Comparison of ENCODE assay signal across 8 mouse cellular contexts in the genomic region with DNA sequence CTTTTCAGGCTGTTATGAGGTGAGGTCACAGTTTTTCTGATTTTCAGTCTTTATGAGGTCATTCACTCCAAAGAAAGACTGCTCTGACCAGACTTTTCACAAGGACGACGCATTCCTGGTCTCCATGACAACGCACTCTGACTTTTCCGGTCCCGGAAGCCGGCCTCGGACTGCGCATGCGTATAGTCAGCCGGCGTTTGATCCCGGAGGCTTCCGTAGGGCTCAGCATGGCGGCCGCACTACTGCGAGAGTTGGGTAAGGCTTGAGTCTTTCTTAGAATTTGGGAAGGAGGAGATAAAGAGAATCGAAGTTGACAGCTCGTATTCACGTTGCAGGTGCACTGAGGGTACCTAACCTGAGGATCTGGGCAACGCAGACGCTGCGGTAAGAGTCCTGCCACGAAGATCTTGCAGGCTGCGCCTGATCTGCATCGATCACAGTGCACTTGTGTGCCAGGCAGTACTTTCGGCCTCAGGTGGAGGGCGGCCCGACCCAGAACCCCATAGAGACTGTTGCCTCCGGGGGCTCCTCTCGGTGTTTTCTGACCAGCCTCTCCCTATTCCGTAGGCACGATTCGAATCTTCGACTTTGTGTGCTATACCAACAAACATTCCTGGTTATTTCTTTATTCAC. TPM values are rescaled to one million over a fixed set of nuclear protein-coding genes. Genes with fewer than 3 reads are reported as not detected.
A peak's percentile ranks its signal among the peaks of the same experiment; 100 is the strongest.
DNase-seq lines count a peak whose midpoint lies in the region; ATAC-seq and TF ChIP-seq lines count a peak whose summit lies in the region.

Gene Mrpl22, plus strand, starts transcription at position 203 of the 633 bp plus-strand sequence.

- peak; percentile 71 for ATAC-seq in forebrain, embryonic 15.5 days (replicated peaks)
- peak; percentile 81 for ATAC-seq in neutrophil, adult 5-6 weeks (ENCODE audit: extremely low read depth, insufficient number of reproducible peaks, low FRiP score, poor library complexity, severe bottlenecking)

- TF ChIP-seq POLR2A in lung, adult 2 months (IDR thresholded peaks at IDR 0.05; ENCODE audit: borderline replicate concordance, extremely low read depth, low read depth, low read length) = peak; percentile 71; the same call in 1 of the 2 replicates

- no peak for TF ChIP-seq CTCF in lung, adult 2 months (IDR thresholded peaks at IDR 0.05; ENCODE audit: insufficient read depth, low read length)

- peaks cover 18% of the 10 kb centered on the region for H3K36me3 ChIP-seq in ES-E14 (ENCODE audit: control insufficient read depth, insufficient read depth, low read length, poor library complexity, severe bottlenecking)
- peaks cover 23% of the 10 kb centered on the region for H3K36me3 ChIP-seq in forebrain, embryonic 15.5 days

- no peaks in the 10 kb centered on the region for H3K9me3 ChIP-seq in ES-E14 (ENCODE audit: control insufficient read depth, insufficient read depth, low read depth, low read length)
- no peaks in the 10 kb centered on the region for H3K9me3 ChIP-seq in forebrain, embryonic 15.5 days

- in situ Hi-C loops in ES-E14 (cut with MboI; ENCODE audit: low sequenced_read_pairs in 2 of 2, unreplicated experiment in 2 of 2) = no loop called here

- H3K4me1 ChIP-seq in ES-E14 (ENCODE audit: control insufficient read depth in 2 of 2, insufficient read depth in 2 of 2, low read length in 2 of 2, poor library complexity in 1 of 2) = 0 out of 4 replicates have a peak, but pooled peaks cover 2 to 3% of the 10 kb centered on the region in 2 experiments
- H3K4me1 ChIP-seq in forebrain, embryonic 15.5 days = peaks cover 22% of the 10 kb centered on the region
- peaks cover 6% of the 10 kb centered on the region; the same call in 1 of the 2 replicates for H3K4me1 ChIP-seq in lung, adult 2 months (ENCODE audit: control insufficient read depth, insufficient read depth, low read length)

- intact Hi-C loops in heart, postnatal 25 days (cut with DNase I) = no loop called here

- H3K4me2 ChIP-seq in forebrain, embryonic 15.5 days (replicated peaks) = peak within 1 kb of the TSS; percentile 68

- peak; percentile 99 for DNase-seq in ES-E14 (ENCODE audit: low read depth, low spot score)
- DNase-seq in cerebellum, adult 11-12 months = peak; percentile 92
- DNase-seq in heart, postnatal 25 days (ENCODE audit: low spot score) = peak; percentile 87
- peak; percentile 90 to 97 for DNase-seq in layer of hippocampus, adult 18-20 months (ENCODE audit: low spot score in 2 of 2)
- peak; percentile 92 for DNase-seq in lung, adult 2 months
- peak; percentile 89 to 92 for DNase-seq in thymus, adult 18-20 months

- H3K4me3 ChIP-seq in ES-E14 (ENCODE audit: insufficient read depth in 1 of 2, low read depth in 1 of 2, low read length in 2 of 2, poor library complexity in 1 of 2, severe bottlenecking in 1 of 2) = peak within 1 kb of the TSS; percentile 86 to 92
- H3K4me3 ChIP-seq in forebrain, embryonic 15.5 days = peak within 1 kb of the TSS; percentile 55
- peak within 1 kb of the TSS; percentile 99 for H3K4me3 ChIP-seq in lung, adult 2 months (replicated peaks; ENCODE audit: extremely low read depth, low read depth, low read length)

- H3K27me3 ChIP-seq in forebrain, embryonic 15.5 days = no peaks in the 10 kb centered on the region

- under 1% methylated on average over 34 of the region's 34 CpGs for WGBS in forebrain, embryonic 15.5 days
- WGBS in lung, adult 2 months = under 1% methylated on average over 34 of the region's 34 CpGs

- H3K27ac ChIP-seq in ES-E14 (ENCODE audit: insufficient read depth, low read depth, low read length, poor library complexity, severe bottlenecking) = no peak within 1 kb of the TSS; the same call in 1 of the 2 replicates
- H3K27ac ChIP-seq in forebrain, embryonic 15.5 days (replicated peaks) = 0 out of 2 replicates have a peak within 1 kb of the TSS, but pooled peaks have one; percentile 1

- H3K9ac ChIP-seq in ES-E14 (ENCODE audit: insufficient read depth, low read depth, low read length, poor library complexity, severe bottlenecking) = peak within 1 kb of the TSS; percentile 97
- H3K9ac ChIP-seq in forebrain, embryonic 15.5 days (replicated peaks) = peak within 1 kb of the TSS; percentile 52

TF ChIP-seq in ES-E14, 5 proteins besides CTCF, POLR2A, EP300 and RAD21:
- TF ChIP-seq MAFK (IDR thresholded peaks at IDR 0.05; ENCODE audit: insufficient read depth, low read depth, low read length) = no peak
- peak; percentile 72 for TF ChIP-seq HCFC1 (IDR thresholded peaks at IDR 0.05; ENCODE audit: borderline replicate concordance, insufficient read depth, low read length)
- TF ChIP-seq CHD2 (IDR thresholded peaks at IDR 0.05; ENCODE audit: low read depth, low read length) = peak; percentile 80

RNA-seq across cellular contexts. Expression of gene Mrpl22, which starts in this region (rescaled TPM):
- total RNA-seq in ES-E14 (2012; rRNA removed) = 52.9 and 71.0 TPM in 2 replicates
- polyA plus RNA-seq in forebrain, embryonic 15.5 days (2015; fragmentation: Nextera tagmentation; extraction: Ambion mirVana) = 106 and 107 TPM in 2 replicates
- 10 to 100 TPM; 46.2 to 50.7 TPM for total RNA-seq in heart, postnatal 25 days (2021)
- 10 to 100 TPM; 32.4 to 37.6 TPM for total RNA-seq in layer of hippocampus, adult 18-20 months (2021)
- 18.4 and 22.6 TPM in 2 replicates for polyA plus RNA-seq in lung, adult 2 months (2012; rRNA removed)
- total RNA-seq in neutrophil, adult 5-6 weeks (2017) = 14.1 and 25.3 TPM in 2 replicates
